Mouse (Mus musculus): ENCODE data around the gene Id2. TPM values are rescaled to one million over a fixed set of nuclear protein-coding genes. Genes with fewer than 3 reads are reported as not detected.

Gene Id2
- polyA plus RNA-seq, 1 experiment from 2014 or later: 283 TPM

GRCm38 (mm10) chr12:25124431-25125238 is 27.7 kb upstream of the Id2 start:
- H3K9me3 ChIP-seq: no peaks in the 10 kb centered on the region
- H3K27ac ChIP-seq: no peak overlapping the region
- peaks cover 40% of the 10 kb centered on the region for H3K4me1 ChIP-seq
- H3K4me3 ChIP-seq: no peak overlapping the region
- no peak for ATAC-seq (ENCODE audit: insufficient number of reproducible peaks, low FRiP score, low TSS enrichment, low read depth)
- no peak overlapping the region for H3K9ac ChIP-seq
- H3K27me3 ChIP-seq: no peaks in the 10 kb centered on the region
- H3K4me2 ChIP-seq: no peak overlapping the region
- 26% methylated on average over 19 of the region's 19 CpGs for WGBS
- H3K36me3 ChIP-seq: no peaks in the 10 kb centered on the region

- Histone ChIP-seq H3K27ac (no peak overlapping the region), H3K4me2 (no peak overlapping the region), H3K36me3 (no peaks in the 10 kb centered on the region), H3K27me3 (no peaks in the 10 kb centered on the region), H3K4me3 (no peak overlapping the region), H3K9ac (no peak overlapping the region), H3K9me3 (no peaks in the 10 kb centered on the region), H3K4me1 (peaks cover 14% of the 10 kb centered on the region)
- no peak for ATAC-seq (ENCODE audit: insufficient number of reproducible peaks, low FRiP score, low TSS enrichment, low read depth)
- WGBS: 93% methylated on average over 4 of the region's 4 CpGs
These were observed 23.8 kb upstream of the Id2 start for GRCm38 (mm10) chr12:25120753-25121152.

DNA sequence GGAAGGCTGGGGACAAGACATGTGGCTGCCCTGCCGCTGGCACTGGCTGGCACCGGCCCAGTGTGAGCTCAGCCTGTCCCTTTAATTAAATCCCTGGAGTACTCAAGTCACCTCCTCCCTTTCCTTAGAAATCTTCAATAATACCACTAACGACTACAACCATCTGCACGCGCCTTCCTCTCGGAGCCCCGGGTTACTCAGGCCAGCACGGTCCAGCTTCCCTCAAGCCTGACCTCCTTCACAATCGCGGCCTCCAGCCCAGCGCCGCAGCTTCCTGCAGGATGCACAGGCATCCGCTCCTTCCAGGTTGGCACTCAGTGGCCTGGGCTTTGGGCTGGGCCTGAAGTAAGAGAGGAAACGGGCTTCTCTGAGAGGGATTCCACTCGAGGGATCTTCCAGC is 22.3 kb upstream of the Id2 start:
- Histone ChIP-seq H3K4me3 (no peak overlapping the region), H3K4me1 (peaks cover under 1% of the 10 kb centered on the region), H3K4me2 (no peak overlapping the region), H3K36me3 (no peaks in the 10 kb centered on the region), H3K9ac (no peak overlapping the region), H3K27ac (0 out of 2 replicates have a peak overlapping the region, but pooled peaks have one; percentile 8), H3K27me3 (no peaks in the 10 kb centered on the region), H3K9me3 (no peaks in the 10 kb centered on the region)
- 52% methylated on average over 15 of the region's 15 CpGs for WGBS
- no peak for ATAC-seq (ENCODE audit: insufficient number of reproducible peaks, low FRiP score, low TSS enrichment, low read depth)

GRCm38 (mm10) chr12:25117856-25118511 is 21.0 kb upstream of the Id2 start:
- H3K4me3 ChIP-seq: no peak overlapping the region
- H3K27me3 ChIP-seq: no peaks in the 10 kb centered on the region
- no peak overlapping the region for H3K4me2 ChIP-seq
- no peaks in the 10 kb centered on the region for H3K36me3 ChIP-seq
- H3K9me3 ChIP-seq: no peaks in the 10 kb centered on the region
- no peak for ATAC-seq (ENCODE audit: insufficient number of reproducible peaks, low FRiP score, low TSS enrichment, low read depth)
- no peaks in the 10 kb centered on the region for H3K4me1 ChIP-seq
- 79% methylated on average over 4 of the region's 4 CpGs for WGBS
- no peak overlapping the region for H3K27ac ChIP-seq
- no peak overlapping the region for H3K9ac ChIP-seq

GRCm38 (mm10) chr12:25116126-25116525 is 19.2 kb upstream of the Id2 start:
- no peak overlapping the region for H3K27ac ChIP-seq
- 81% methylated on average over 2 of the region's 2 CpGs for WGBS
- ATAC-seq (ENCODE audit: insufficient number of reproducible peaks, low FRiP score, low TSS enrichment, low read depth): no peak
- H3K36me3 ChIP-seq: no peaks in the 10 kb centered on the region
- H3K4me3 ChIP-seq: no peak overlapping the region
- H3K4me1 ChIP-seq: no peaks in the 10 kb centered on the region
- H3K9ac ChIP-seq: no peak overlapping the region
- H3K27me3 ChIP-seq: no peaks in the 10 kb centered on the region
- no peak overlapping the region for H3K4me2 ChIP-seq
- no peaks in the 10 kb centered on the region for H3K9me3 ChIP-seq

DNA sequence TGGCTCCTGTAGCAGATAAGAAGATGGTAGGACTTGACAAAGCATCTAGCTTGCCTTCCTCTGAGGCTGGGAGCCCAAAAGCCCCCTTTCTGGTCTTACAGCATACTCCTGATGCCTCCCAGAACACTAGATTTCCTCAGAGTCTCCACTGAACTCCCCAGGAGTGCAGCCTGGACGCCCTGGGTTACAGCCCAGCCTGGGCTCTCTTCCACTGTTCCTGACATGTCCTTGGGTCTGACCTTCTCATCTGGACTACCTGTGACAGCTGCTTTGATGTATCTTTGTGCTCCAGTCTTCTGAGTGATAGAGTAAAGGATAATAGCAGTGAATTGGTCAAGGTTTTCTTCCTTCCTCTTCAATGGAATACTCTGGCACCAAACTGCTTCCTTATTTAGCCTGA is 17.5 kb upstream of the Id2 start:
- Histone ChIP-seq H3K4me3 (no peak overlapping the region), H3K36me3 (no peaks in the 10 kb centered on the region), H3K9me3 (no peaks in the 10 kb centered on the region), H3K27ac (no peak overlapping the region), H3K4me1 (0 out of 2 replicates have a peak, but pooled peaks cover 3% of the 10 kb centered on the region), H3K4me2 (no peak overlapping the region), H3K27me3 (no peaks in the 10 kb centered on the region), H3K9ac (no peak overlapping the region)
- ATAC-seq (ENCODE audit: insufficient number of reproducible peaks, low FRiP score, low TSS enrichment, low read depth): no peak
- 86% methylated on average over 1 of the region's 1 CpGs for WGBS

DNA sequence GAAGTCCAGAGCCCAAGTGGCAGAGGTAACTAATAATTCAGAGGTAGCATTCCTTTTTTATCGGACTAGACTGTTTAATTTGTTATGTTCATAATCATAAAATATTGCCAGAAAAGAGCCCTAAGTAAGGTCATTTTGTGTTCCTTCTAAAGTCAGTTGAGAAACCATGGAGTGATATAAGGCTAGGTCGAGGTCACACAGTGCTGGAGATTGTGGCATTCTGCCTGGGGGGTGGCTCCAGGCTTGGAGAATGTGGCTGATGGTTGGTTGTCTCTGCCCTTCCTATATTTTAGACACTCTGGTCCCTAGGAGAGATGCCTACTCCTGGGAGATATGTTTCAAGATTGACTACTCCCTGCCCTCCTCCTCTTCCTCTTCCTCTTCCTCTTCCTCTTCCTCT is 16.4 kb upstream of the Id2 start:
- Histone ChIP-seq H3K36me3 (no peaks in the 10 kb centered on the region), H3K27ac (no peak overlapping the region), H3K9me3 (no peaks in the 10 kb centered on the region), H3K4me3 (no peak overlapping the region), H3K9ac (no peak overlapping the region), H3K4me1 (0 out of 2 replicates have a peak, but pooled peaks cover 3% of the 10 kb centered on the region), H3K27me3 (no peaks in the 10 kb centered on the region), H3K4me2 (no peak overlapping the region)
- no peak for ATAC-seq (ENCODE audit: insufficient number of reproducible peaks, low FRiP score, low TSS enrichment, low read depth)
- WGBS: 86% methylated on average over 2 of the region's 2 CpGs

DNA sequence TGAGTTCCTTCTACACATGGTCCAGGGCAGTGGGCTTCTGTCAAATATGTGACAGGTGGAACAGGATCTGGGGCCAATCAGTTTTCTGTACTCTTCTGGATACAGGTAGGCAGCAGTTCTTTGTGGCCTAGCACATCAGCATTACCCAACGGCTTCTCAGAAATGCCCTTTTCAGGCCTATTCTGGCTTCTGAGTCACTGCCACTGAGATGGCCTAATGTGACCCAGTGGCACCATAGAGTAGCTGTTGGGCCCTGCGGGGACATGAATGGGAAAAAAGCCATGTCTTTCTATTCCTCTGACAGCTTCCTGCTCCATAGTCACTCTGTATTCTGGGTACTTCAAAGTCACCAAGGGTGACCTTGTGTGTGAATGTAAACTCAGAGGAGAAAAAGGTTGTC is 15.9 kb upstream of the Id2 start:
- ATAC-seq (ENCODE audit: insufficient number of reproducible peaks, low FRiP score, low TSS enrichment, low read depth): no peak
- no peak overlapping the region for H3K4me3 ChIP-seq
- 99% methylated on average over 2 of the region's 2 CpGs for WGBS
- no peak overlapping the region for H3K27ac ChIP-seq
- H3K27me3 ChIP-seq: no peaks in the 10 kb centered on the region
- no peaks in the 10 kb centered on the region for H3K9me3 ChIP-seq
- H3K36me3 ChIP-seq: no peaks in the 10 kb centered on the region
- H3K4me1 ChIP-seq: 0 out of 2 replicates have a peak, but pooled peaks cover 3% of the 10 kb centered on the region
- H3K9ac ChIP-seq: no peak overlapping the region
- no peak overlapping the region for H3K4me2 ChIP-seq

GRCm38 (mm10) chr12:25110682-25111078 is 13.7 kb upstream of the Id2 start:
- no peak overlapping the region for H3K4me3 ChIP-seq
- ATAC-seq (ENCODE audit: insufficient number of reproducible peaks, low FRiP score, low TSS enrichment, low read depth): no peak
- WGBS: 87% methylated on average over 7 of the region's 7 CpGs
- no peaks in the 10 kb centered on the region for H3K27me3 ChIP-seq
- no peaks in the 10 kb centered on the region for H3K36me3 ChIP-seq
- H3K9me3 ChIP-seq: no peaks in the 10 kb centered on the region
- 0 out of 2 replicates have a peak, but pooled peaks cover 3% of the 10 kb centered on the region for H3K4me1 ChIP-seq
- no peak overlapping the region for H3K4me2 ChIP-seq
- H3K27ac ChIP-seq: no peak overlapping the region
- H3K9ac ChIP-seq: no peak overlapping the region

- Histone ChIP-seq H3K27me3 (no peaks in the 10 kb centered on the region), H3K4me2 (no peak overlapping the region), H3K9me3 (no peaks in the 10 kb centered on the region), H3K9ac (no peak overlapping the region), H3K4me3 (no peak overlapping the region), H3K27ac (no peak overlapping the region), H3K4me1 (0 out of 2 replicates have a peak, but pooled peaks cover 3% of the 10 kb centered on the region), H3K36me3 (no peaks in the 10 kb centered on the region)
- peak; percentile 35; the same call in 1 of the 2 replicates for ATAC-seq (ENCODE audit: insufficient number of reproducible peaks, low FRiP score, low TSS enrichment, low read depth)
- WGBS: 60% methylated on average over 7 of the region's 7 CpGs
These were observed 13.2 kb upstream of the Id2 start for GRCm38 (mm10) chr12:25109971-25110681.

GRCm38 (mm10) chr12:25108865-25109264 is 11.9 kb upstream of the Id2 start:
- Histone ChIP-seq H3K4me3 (no peak overlapping the region), H3K9ac (no peak overlapping the region), H3K4me1 (peaks cover 5% of the 10 kb centered on the region; the same call in 1 of the 2 replicates), H3K9me3 (no peaks in the 10 kb centered on the region), H3K4me2 (no peak overlapping the region), H3K27me3 (no peaks in the 10 kb centered on the region), H3K36me3 (no peaks in the 10 kb centered on the region), H3K27ac (no peak overlapping the region)
- no peak for ATAC-seq (ENCODE audit: insufficient number of reproducible peaks, low FRiP score, low TSS enrichment, low read depth)
- WGBS: 62% methylated on average over 2 of the region's 2 CpGs

DNA sequence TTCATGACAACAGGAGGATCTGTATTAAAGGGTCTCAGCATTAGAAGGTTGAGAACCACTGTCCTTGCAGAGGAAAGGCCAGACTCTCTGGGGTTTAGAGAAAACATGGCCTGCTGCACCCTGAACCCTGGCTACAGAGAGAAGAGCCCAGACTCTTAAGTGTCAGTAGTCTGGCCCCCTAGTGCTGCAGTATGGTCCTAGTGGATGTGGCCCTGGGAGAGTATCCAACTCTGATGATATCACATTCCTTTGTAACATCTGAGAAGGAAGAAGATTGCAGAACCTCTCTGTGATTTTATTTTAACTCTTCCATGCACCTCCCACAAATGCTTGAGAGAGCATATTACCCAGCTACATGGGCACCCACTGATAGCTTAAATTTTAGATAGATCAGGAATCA is 7.6 kb upstream of the Id2 start:
- Histone ChIP-seq H3K4me3 (no peak overlapping the region), H3K4me1 (peaks cover 18% of the 10 kb centered on the region), H3K27me3 (no peaks in the 10 kb centered on the region), H3K9me3 (no peaks in the 10 kb centered on the region), H3K9ac (no peak overlapping the region), H3K27ac (no peak overlapping the region), H3K4me2 (no peak overlapping the region), H3K36me3 (no peaks in the 10 kb centered on the region)
- no peak for ATAC-seq (ENCODE audit: insufficient number of reproducible peaks, low FRiP score, low TSS enrichment, low read depth)

All from limb, embryonic 15.5 days (tissue).